Mouse (Mus musculus) urinary bladder, postnatal 14 days (tissue): ENCODE data around the gene Parp3.

Source experiments
- DNase-seq: peaks from one replicate; pipeline ENCODE4 v3.0.0; 2021; ENCODE audit warnings: low spot score

The Parp3 gene

GRCm38 (mm10) chr9:106475046-106475445, 1.7 kb downstream of the Parp3 start:
- DNase-seq, result peak; percentile 51

DNA sequence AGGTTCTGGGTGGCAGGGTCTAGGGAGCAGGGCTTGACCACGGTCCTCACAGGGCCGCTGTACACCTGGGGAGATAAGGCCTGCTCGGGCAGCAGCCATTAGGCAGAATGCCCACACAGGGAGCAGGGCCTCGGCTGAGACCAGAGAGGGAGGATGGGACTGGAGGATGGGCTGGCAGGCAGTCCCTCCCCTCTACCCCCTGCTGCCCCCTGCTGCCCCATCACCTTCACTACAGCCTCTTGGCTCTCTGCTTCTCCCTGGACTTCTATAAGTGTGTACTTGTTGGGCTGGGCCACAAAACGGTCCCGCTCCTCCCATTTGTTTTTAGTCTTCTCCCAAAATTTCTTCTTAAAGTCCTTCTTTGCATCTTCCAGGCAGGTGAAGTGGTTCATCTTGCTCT, 2.3 kb downstream of the Parp3 start:
- DNase-seq, result peak; percentile 74

DNA sequence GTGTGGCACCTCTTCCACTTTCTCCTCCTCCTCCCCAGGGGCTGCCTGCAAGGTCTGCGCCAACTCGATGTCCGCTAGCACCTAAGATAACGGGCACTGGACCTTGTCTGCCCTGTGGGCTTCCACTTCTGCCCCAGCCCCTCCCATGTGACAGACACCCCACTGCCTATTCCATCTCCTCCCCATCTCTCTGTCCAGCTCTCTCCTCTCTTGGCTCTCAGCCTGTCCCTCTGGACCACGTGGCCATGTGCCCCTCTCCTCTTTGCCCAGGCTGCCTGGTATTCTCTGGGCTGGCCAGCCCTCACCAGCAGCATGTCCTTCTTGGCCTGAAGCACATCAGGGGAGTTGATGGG, 3.0 kb downstream of the Parp3 start:
- no peak for DNase-seq

GRCm38 (mm10) chr9:106473081-106473752, 3.5 kb downstream of the Parp3 start:
- DNase-seq, result no peak

DNA sequence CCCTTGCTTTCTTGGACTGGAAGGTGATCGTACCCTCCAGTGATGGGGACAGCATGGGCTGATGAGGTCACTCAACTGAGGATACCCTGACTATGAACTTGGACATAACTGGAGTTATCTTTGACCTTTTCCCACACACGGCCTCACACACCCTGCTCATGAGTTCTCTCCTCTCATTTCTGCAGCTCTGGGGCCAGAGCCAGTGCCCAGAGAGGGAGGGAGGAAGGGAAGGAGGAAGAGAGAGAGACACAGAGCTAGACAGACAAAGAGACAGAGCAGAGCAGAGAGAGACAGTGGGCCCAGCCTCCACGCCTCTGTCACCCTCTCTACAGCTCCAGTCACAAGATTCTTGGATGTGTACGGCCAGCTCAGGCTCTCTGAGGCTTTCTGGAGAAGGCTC, 4.4 kb downstream of the Parp3 start:
- no peak for DNase-seq

GRCm38 (mm10) chr9:106471892-106472291, 4.9 kb downstream of the Parp3 start:
- peak; percentile 61 for DNase-seq

DNA sequence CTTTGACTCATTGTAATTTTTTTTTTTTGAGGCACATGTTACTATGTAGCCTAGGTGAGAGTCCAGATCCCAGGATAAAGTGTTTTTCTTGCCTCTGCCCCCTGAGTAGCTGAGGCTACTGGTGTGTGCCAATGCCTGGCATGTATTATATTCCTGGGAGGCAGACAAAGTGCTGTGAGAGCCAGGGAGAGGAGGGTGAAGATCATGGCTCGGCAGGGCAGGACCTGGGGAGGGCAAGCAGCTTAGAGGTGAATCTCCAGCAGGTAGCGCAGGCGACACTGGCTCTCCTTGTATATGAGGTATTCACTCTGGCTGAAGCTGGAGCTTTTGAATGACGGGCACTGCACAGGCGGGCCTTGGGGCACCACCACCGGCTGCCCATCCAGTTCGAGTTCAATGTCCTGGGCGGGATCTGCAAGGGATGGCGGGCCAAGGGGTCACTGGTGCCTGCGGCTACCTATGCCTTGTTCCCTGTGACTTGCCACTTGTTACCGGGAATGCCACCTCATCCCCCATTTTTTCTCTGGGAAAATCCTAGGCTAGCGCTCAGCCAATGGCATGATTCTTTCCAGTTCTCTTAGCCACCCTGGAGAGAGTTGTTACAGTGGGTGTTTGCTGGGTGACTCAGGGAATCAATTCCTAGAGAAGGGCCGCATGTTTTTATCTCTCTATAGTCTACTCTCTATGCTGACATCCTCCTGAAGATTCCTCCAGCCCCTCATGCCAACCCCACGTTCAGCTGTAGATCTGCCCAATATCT, 5.6 kb downstream of the Parp3 start:
- DNase-seq, result no peak

- no peak for DNase-seq
These were observed 7.0 kb downstream of the Parp3 start for GRCm38 (mm10) chr9:106469776-106470175.

DNA sequence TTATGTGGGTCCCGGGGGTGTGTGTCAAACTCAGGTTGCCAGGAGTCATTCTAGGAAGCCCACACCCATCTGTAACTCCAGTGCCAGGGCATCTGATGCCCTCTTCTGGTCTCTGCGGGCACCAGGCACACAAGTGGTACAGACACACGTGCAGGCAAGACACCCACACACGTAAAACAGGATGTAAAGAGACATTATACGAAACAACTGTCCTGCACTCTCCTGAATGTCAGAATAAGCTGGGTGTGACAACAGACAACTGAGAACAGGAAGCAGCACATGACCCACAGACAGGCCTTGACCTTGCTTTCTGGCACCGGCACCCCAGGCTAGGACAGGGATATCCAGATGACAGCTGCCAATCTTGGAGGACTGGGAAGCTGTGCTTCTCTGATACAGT, 7.4 kb downstream of the Parp3 start:
- DNase-seq, result no peak

DNA sequence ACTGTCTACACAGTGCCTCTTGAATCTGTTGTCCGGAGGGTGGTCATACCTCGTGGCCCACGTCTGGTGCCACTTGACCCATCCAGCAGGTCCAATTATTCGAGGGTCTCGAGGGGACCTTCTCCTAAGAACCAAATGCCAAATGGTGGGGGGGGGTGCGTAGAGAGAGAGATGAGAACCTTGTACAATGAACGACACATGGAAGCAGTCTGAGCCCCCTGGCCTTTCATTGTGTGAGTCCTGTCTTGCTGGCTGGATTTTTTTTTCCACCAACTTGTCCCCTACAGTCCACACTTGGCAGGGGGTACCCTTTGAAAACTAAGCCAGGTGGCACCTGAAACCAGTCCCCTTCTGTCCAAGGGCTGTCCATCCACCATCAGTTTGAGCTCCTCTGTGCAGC, 9.0 kb downstream of the Parp3 start:
- DNase-seq, result no peak

- no peak for DNase-seq
These were observed 10.0 kb downstream of the Parp3 start for GRCm38 (mm10) chr9:106466721-106467120.

- DNase-seq, result no peak
These were observed 11.1 kb downstream of the Parp3 start, which contains the start of gene Gpr62 for GRCm38 (mm10) chr9:106465571-106466200. Gpr62 (minus strand) TSS chr9:106465938.

GRCm38 (mm10) chr9:106464751-106465541, 11.8 kb downstream of the Parp3 start:
- DNase-seq, result peak; percentile 53

GRCm38 (mm10) chr9:106463122-106464063, 13.4 kb downstream of the Parp3 start:
- no peak for DNase-seq

- no peak for DNase-seq
These were observed 14.3 kb downstream of the Parp3 start for GRCm38 (mm10) chr9:106462430-106462800.

- DNase-seq, result no peak
These were observed 14.9 kb downstream of the Parp3 start for GRCm38 (mm10) chr9:106461641-106462429.

- DNase-seq, result no peak
These were observed 15.7 kb downstream of the Parp3 start for GRCm38 (mm10) chr9:106461026-106461415.

DNA sequence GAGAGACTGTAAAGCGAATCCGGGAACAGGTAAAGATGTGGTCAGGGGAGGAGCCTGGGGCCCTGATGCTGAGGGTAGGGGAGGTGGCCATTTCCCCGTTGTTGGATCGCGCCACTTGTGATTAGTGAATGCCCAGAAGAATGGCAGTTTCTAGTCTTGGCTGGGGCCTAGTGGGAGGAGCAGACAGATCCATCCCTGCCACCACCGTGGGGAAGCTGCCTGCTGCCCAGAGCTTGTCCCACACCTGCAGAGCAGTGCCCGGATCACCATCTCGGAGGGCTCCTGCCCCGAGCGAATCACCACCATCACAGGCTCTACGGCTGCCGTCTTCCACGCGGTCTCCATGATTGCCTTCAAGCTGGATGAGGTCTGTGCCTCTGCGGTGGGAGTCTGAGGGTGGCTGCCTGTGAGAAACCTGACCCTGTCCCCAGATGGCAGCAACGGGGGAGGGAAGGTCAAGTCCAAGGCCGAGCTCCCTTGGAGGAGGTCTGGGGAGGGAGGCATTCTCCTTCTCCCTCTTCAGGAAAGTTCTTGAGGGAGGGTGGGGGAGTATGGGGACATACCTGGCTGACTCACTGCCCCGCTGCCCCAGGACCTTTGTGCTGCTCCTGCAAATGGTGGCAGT, 16.2 kb downstream of the Parp3 start:
- no peak for DNase-seq

GRCm38 (mm10) chr9:106459946-106460345, 16.8 kb downstream of the Parp3 start:
- no peak for DNase-seq

DNA sequence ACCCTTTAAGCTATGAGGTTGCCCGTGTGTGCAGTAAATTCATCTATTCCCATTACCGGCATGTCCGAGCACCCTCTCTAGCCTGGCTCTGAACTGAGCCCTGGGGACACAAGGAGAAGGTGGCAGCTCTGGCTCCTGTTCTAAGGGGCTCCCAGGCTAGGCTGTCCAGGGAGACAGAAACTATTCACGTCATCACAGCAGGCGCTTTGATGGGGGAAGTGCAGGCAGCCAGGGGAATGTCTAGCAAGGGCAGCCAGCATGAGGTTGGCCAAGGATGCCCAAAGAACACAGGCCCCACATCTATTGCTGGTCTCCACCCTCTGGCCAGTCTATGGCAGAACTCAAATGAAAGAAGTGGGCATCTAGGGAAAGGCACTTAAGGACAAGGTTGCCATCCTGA, 18.8 kb downstream of the Parp3 start:
- no peak for DNase-seq
